Mouse (Mus musculus) hematopoietic stem cell, adult 5-6 weeks (primary cell): ENCODE measurements around the gene Sec13. TPM values are rescaled to one million over a fixed set of nuclear protein-coding genes. Genes with fewer than 3 reads are reported as not detected.

Source experiments
- ATAC-seq, 2 experiments: fragments of 125-278 bp in 1 of 2; replicated peaks in 1 of 2; 2 replicates each; pipeline ENCODE4 v1.8.0; 2016 to 2017; ENCODE audit warnings: inconsistent platforms in 2 of 2, mild to moderate bottlenecking in 2 of 2, moderate number of reproducible peaks in 2 of 2, low read depth in 1 of 2, moderate TSS enrichment in 1 of 2; ENCODE audit not compliant: low FRiP score in 2 of 2, poor library complexity in 2 of 2, severe bottlenecking in 2 of 2, insufficient read depth in 1 of 2, low TSS enrichment in 1 of 2
- total RNA-seq: library from RNA; stranded (forward); fragments of 172-1452, 232-1000 nt; gene quantifications from 2 replicates; pipeline ENCODE4 v1.2.3, GENCODE M21; 2017

Gene Sec13
- 88.1 and 99.7 TPM in 2 replicates for total RNA-seq

DNA sequence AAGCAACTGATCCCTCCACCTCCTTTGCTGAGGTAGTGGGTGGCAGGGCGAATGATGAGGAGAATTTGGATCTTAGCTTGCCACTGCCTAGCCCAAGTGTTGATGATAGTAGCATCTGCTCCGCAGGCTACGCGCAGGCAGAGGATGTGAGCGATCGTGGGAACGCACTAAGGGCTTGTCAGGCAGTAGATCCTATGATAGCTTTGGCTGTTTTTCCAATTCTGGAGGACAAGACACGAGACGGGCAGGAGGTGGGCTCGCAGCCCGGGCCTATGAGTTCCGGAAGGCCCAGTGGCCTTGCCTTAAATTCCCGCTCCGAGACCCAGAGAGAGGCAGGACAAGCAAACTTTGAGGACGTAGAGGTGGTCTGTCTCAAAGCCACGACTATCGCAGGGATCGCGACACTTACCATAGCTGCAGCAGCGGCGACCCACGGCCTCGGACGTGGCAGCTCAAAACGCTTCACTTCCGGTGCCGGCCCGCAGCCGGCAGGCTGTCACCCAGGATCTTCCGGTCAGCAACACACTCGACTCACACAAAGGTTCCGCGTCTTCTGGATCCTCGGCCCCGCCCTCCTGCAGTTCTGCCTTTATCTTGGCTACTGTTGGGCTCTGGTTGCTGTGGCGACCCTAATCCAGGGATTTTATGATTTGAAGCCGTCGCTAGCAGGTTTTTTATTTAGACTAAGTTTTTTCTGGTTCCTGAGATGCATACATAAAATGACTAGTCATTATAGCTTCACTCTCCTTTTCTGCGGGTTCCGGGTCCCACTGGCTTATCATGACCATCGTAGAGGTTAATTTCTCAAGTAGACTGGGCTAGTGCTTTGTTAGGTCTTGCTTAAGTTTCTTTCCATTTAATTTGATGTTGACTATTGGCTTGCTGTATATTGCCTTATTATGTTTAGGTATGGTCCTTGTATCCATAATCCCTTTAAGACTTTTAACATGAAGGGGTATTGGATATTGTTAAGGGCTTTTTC, at the start of gene Sec13:
Gene Sec13 (minus strand): TSS at position 508 of the 982 bp plus-strand sequence.
- ATAC-seq = peak; percentile 87 to 94

DNA sequence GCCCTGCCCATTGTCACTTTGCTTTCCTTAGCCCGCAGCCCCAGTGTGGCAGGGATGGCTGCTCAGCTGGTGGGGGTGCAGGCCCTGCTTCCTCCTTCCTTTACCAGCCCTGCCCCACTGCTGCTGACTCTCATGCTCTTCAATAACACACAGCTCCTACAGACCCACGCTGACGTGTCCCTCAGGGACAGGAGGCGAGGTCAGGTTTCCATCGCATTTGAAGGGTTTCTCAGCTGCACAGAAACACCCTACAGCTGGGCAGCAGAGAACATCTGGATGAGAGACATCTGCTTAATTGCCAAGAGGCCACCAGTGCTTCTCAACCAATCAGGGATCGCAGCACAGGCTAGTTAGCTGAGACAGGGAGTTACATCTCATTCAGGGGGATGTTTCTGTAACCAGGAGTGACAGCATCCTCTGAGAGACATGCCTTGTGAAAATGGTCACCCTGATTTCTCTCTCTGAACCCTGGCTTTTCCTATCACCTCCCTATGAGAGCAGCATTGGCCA, 47.0 kb upstream of the Sec13 start:
- ATAC-seq = no peak

DNA sequence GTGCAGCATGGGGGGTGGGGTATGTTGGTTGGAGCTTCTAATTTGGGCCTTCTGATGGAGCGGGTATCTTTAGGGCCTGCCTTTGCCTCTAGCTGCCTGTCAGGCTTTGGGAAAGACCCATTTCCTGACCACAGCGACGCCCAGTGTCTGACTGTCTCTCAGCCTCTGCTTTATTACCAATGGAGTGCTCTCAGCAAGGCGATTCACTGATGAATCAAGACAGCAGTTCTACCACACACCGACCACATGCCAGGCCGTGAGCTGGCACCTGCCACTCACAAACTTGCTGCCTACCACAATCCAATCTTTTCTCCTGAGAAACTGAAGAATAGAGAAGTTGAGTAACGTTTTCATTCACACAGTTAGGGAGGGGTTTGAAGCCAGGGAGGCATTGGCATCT, 45.1 kb upstream of the Sec13 start:
- no peak for ATAC-seq

GRCm38 (mm10) chr6:113778229-113778753, 37.7 kb upstream of the Sec13 start:
- ATAC-seq = no peak

- ATAC-seq = no peak
Observed at GRCm38 (mm10) chr6:113768804-113769203, 28.3 kb upstream of the Sec13 start.

DNA sequence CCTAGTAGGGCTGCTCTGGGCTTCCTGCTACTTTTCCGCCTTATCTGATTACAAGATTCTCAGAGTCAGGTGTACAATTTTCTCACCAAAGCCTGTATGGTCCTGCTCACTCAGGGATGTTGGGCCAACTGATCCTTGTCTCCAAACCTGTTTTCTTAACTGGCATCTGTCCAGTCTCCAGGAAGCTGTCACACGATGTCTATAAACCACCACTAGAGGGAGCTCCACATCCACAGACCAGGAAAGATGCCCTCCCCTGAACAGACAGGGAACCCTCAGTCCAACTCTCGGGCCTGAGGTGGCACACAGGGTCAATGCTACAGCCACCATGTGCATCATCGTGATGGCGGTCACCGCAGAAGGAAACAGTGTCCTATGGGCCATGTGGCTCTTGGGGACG, 21.1 kb upstream of the Sec13 start:
- peak; percentile 70 to 76 for ATAC-seq

GRCm38 (mm10) chr6:113749119-113749685, 8.7 kb upstream of the Sec13 start:
- ATAC-seq = peak in 1 of 2 experiments; percentile 18; a peak in 2 of 4 replicates

- peak in 1 of 2 experiments; percentile 33; a peak in 2 of 4 replicates for ATAC-seq
Observed at GRCm38 (mm10) chr6:113748351-113748750, 7.8 kb upstream of the Sec13 start.

GRCm38 (mm10) chr6:113747284-113747683, 6.7 kb upstream of the Sec13 start:
- no peak for ATAC-seq

- ATAC-seq = no peak
Observed at GRCm38 (mm10) chr6:113745117-113745516, 4.6 kb upstream of the Sec13 start.

- ATAC-seq = no peak
Observed at GRCm38 (mm10) chr6:113743111-113743510, 2.6 kb upstream of the Sec13 start.

GRCm38 (mm10) chr6:113742321-113742720, 1.8 kb upstream of the Sec13 start:
- ATAC-seq = no peak

- ATAC-seq = no peak
Observed at GRCm38 (mm10) chr6:113741425-113741824, 882 bp upstream of the Sec13 start.

- ATAC-seq = no peak
Observed at GRCm38 (mm10) chr6:113737318-113738046, 3.1 kb downstream of the Sec13 start.

- no peak for ATAC-seq
Observed at GRCm38 (mm10) chr6:113731296-113731695, 9.2 kb downstream of the Sec13 start.

GRCm38 (mm10) chr6:113728181-113728580, 12.4 kb downstream of the Sec13 start:
- no peak for ATAC-seq

DNA sequence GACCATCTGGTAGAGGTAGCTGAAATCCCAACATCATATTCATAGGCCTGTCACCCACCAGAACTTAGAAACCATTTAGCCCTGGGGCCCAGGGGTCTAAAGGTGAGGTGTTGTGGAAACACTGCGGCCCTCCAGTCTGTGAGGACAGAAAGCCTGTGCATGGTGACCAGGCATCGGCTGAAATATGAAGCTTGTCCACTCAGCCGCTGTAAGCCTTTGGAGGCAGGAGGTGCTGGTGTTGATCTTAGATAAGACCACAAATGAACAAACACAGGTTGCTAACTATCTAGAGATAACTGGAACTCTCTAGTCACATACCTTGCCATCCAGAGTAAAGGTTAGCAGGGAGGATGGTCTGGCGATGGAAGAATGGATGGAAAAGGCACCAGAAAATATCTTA, 19.5 kb downstream of the Sec13 start:
- ATAC-seq = no peak
